Mouse (Mus musculus): ENCODE measurements around the gene Kcnv2. TPM values are rescaled to one million over a fixed set of nuclear protein-coding genes. Genes with fewer than 3 reads are reported as not detected.

Kcnv2 gene
- polyA plus RNA-seq, 1 experiment from 2014 or later, result 0.03 TPM

GRCm38 (mm10) chr19:27385304-27385703 lies 62.9 kb downstream of the Kcnv2 start:
- H3K9me3 ChIP-seq (ENCODE audit: control insufficient read depth), result no peaks in the 10 kb centered on the region
- ATAC-seq, result no peak
- H3K27me3 ChIP-seq (replicated peaks; ENCODE audit: control insufficient read depth, insufficient read depth, low read length), result no peaks in the 10 kb centered on the region
- H3K36me3 ChIP-seq (ENCODE audit: control insufficient read depth, insufficient read depth), result peaks cover 24% of the 10 kb centered on the region
- H3K4me2 ChIP-seq (replicated peaks; ENCODE audit: low read depth), result no peak overlapping the region
- TF ChIP-seq CTCF (IDR thresholded peaks at IDR 0.05; ENCODE audit: low read depth), result no peak
- no peak overlapping the region for H3K4me3 ChIP-seq (ENCODE audit: low read depth, low read length)
- H3K27ac ChIP-seq (ENCODE audit: low read depth, low read length), result no peak overlapping the region
- H3K9ac ChIP-seq (ENCODE audit: low read depth, low read length), result no peak overlapping the region
- H3K4me1 ChIP-seq (replicated peaks; ENCODE audit: control insufficient read depth, insufficient read depth, low read length), result no peaks in the 10 kb centered on the region

Other genes starting within 250 kb of the Kcnv2 start
- 2.2 and 3.1 TPM in 2 replicates for gene Vldlr, start 106.1 kb upstream of the Kcnv2 start, polyA plus RNA-seq (2015; fragmentation: Nextera tagmentation; extraction: Ambion mirVana)
- gene Pum3, start 107.2 kb downstream of the Kcnv2 start, polyA plus RNA-seq (2015; fragmentation: Nextera tagmentation; extraction: Ambion mirVana), result 34.4 and 37.9 TPM in 2 replicates